Mouse (Mus musculus): ENCODE measurements around the gene Hist1h3g. TPM values are rescaled to one million over a fixed set of nuclear protein-coding genes. Genes with fewer than 3 reads are reported as not detected.
A peak's percentile ranks its signal among the peaks of the same experiment; 100 is the strongest.

Hist1h3g gene
- polyA plus RNA-seq, 1 experiment from 2014 or later: 7.8 TPM

Small RNA genes within 50 kb of the gene (microRNA-seq; reads per million reads assigned to microRNA genes)
- gene Gm44297 (not detected), gene Gm44359 (not detected), gene Gm44394 (not detected), gene n-TStga1 (2.7 reads per million, percentile 11 among the genes with 10 or more reads in this experiment)

Other genes with a start within 250 kb of the Hist1h3g start
- gene Zfp322a, start 166.2 kb upstream of the Hist1h3g start, polyA plus RNA-seq (2016; fragmentation: Nextera tagmentation; extraction: Ambion mirVana): 65.4 and 67.5 TPM in 2 replicates
- 12.9 and 13.9 TPM in 2 replicates for gene Abt1, start 111.6 kb upstream of the Hist1h3g start, polyA plus RNA-seq (2016; fragmentation: Nextera tagmentation; extraction: Ambion mirVana)
- gene Btn1a1, start 69.5 kb upstream of the Hist1h3g start, polyA plus RNA-seq (2016; fragmentation: Nextera tagmentation; extraction: Ambion mirVana): 0.10 and 0.20 TPM in 2 replicates
- gene Btn2a2, start 46.6 kb upstream of the Hist1h3g start, polyA plus RNA-seq (2016; fragmentation: Nextera tagmentation; extraction: Ambion mirVana): 1.6 TPM in 2 replicates
- gene Hist1h4h, start 4.4 kb upstream of the Hist1h3g start, polyA plus RNA-seq (2016; fragmentation: Nextera tagmentation; extraction: Ambion mirVana): 6.2 and 6.8 TPM in 2 replicates
- 10.7 and 15.5 TPM in 2 replicates for gene Hist1h2af, start 1.5 kb upstream of the Hist1h3g start, polyA plus RNA-seq (2016; fragmentation: Nextera tagmentation; extraction: Ambion mirVana)
- gene Hist1h2bh, start 8.0 kb downstream of the Hist1h3g start, polyA plus RNA-seq (2016; fragmentation: Nextera tagmentation; extraction: Ambion mirVana): 1.3 and 1.5 TPM in 2 replicates
- gene Hist1h3f, start 8.6 kb downstream of the Hist1h3g start, polyA plus RNA-seq (2016; fragmentation: Nextera tagmentation; extraction: Ambion mirVana): 1.3 and 2.3 TPM in 2 replicates
- 2.1 and 2.4 TPM in 2 replicates for gene Hist1h4f, start 16.2 kb downstream of the Hist1h3g start, polyA plus RNA-seq (2016; fragmentation: Nextera tagmentation; extraction: Ambion mirVana)
- gene Hist1h1d, start 17.8 kb downstream of the Hist1h3g start, polyA plus RNA-seq (2016; fragmentation: Nextera tagmentation; extraction: Ambion mirVana): 0.64 and 0.75 TPM in 2 replicates
- gene Hist1h3e, start 26.9 kb downstream of the Hist1h3g start, polyA plus RNA-seq (2016; fragmentation: Nextera tagmentation; extraction: Ambion mirVana): 9.5 and 9.6 TPM in 2 replicates
- 139 and 153 TPM in 2 replicates for gene Hist1h2ae, start 35.8 kb downstream of the Hist1h3g start, polyA plus RNA-seq (2016; fragmentation: Nextera tagmentation; extraction: Ambion mirVana)
- gene Hist1h2bg, start 36.0 kb downstream of the Hist1h3g start, polyA plus RNA-seq (2016; fragmentation: Nextera tagmentation; extraction: Ambion mirVana): 11.4 and 15.7 TPM in 2 replicates
- 10.7 and 11.9 TPM in 2 replicates for gene Hist1h2bf, start 38.8 kb downstream of the Hist1h3g start, polyA plus RNA-seq (2016; fragmentation: Nextera tagmentation; extraction: Ambion mirVana)
- gene Hist1h2ad, start 39.0 kb downstream of the Hist1h3g start, polyA plus RNA-seq (2016; fragmentation: Nextera tagmentation; extraction: Ambion mirVana): 2.0 and 3.6 TPM in 2 replicates
- 5.5 and 7.0 TPM in 2 replicates for gene Hist1h3d, start 40.3 kb downstream of the Hist1h3g start, polyA plus RNA-seq (2016; fragmentation: Nextera tagmentation; extraction: Ambion mirVana)
- 123 and 126 TPM in 2 replicates for gene Hist1h4d, start 46.2 kb downstream of the Hist1h3g start, polyA plus RNA-seq (2016; fragmentation: Nextera tagmentation; extraction: Ambion mirVana)
- 3.3 and 3.6 TPM in 2 replicates for gene Hist1h2be, start 85.7 kb downstream of the Hist1h3g start, polyA plus RNA-seq (2016; fragmentation: Nextera tagmentation; extraction: Ambion mirVana)
- 22.6 and 24.2 TPM in 2 replicates for gene Hist1h1e, start 87.1 kb downstream of the Hist1h3g start, polyA plus RNA-seq (2016; fragmentation: Nextera tagmentation; extraction: Ambion mirVana)
- 1.3 TPM in 2 replicates for gene Hist1h2ac, start 148.5 kb downstream of the Hist1h3g start, polyA plus RNA-seq (2016; fragmentation: Nextera tagmentation; extraction: Ambion mirVana)
- 35.4 and 35.6 TPM in 2 replicates for gene Hist1h2bc, start 148.8 kb downstream of the Hist1h3g start, polyA plus RNA-seq (2016; fragmentation: Nextera tagmentation; extraction: Ambion mirVana)
- 0.24 and 0.25 TPM in 2 replicates for gene Hist1h1t, start 160.4 kb downstream of the Hist1h3g start, polyA plus RNA-seq (2016; fragmentation: Nextera tagmentation; extraction: Ambion mirVana)
- gene Hist1h4c, start 163.0 kb downstream of the Hist1h3g start, polyA plus RNA-seq (2016; fragmentation: Nextera tagmentation; extraction: Ambion mirVana): 10.5 and 13.6 TPM in 2 replicates
- gene Hfe, start 175.4 kb downstream of the Hist1h3g start, polyA plus RNA-seq (2016; fragmentation: Nextera tagmentation; extraction: Ambion mirVana): 3.2 and 3.5 TPM in 2 replicates
- gene Hist1h1c, start 203.4 kb downstream of the Hist1h3g start, polyA plus RNA-seq (2016; fragmentation: Nextera tagmentation; extraction: Ambion mirVana): 20.5 and 22.8 TPM in 2 replicates
- 19.2 and 19.3 TPM in 2 replicates for gene Hist1h3c, start 210.2 kb downstream of the Hist1h3g start, polyA plus RNA-seq (2016; fragmentation: Nextera tagmentation; extraction: Ambion mirVana)
- gene Hist1h2bb, start 211.3 kb downstream of the Hist1h3g start, polyA plus RNA-seq (2016; fragmentation: Nextera tagmentation; extraction: Ambion mirVana): 3.6 and 5.0 TPM in 2 replicates
- gene Hist1h2ab, start 215.7 kb downstream of the Hist1h3g start, polyA plus RNA-seq (2016; fragmentation: Nextera tagmentation; extraction: Ambion mirVana): 58.7 and 62.9 TPM in 2 replicates
- gene Hist1h3b, start 216.8 kb downstream of the Hist1h3g start, polyA plus RNA-seq (2016; fragmentation: Nextera tagmentation; extraction: Ambion mirVana): 14.0 and 23.7 TPM in 2 replicates
- gene Hist1h4b, start 221.6 kb downstream of the Hist1h3g start, polyA plus RNA-seq (2016; fragmentation: Nextera tagmentation; extraction: Ambion mirVana): 9.4 and 11.5 TPM in 2 replicates
- gene Hist1h4a, start 225.8 kb downstream of the Hist1h3g start, polyA plus RNA-seq (2016; fragmentation: Nextera tagmentation; extraction: Ambion mirVana): 1.1 and 1.2 TPM in 2 replicates
- 7.8 and 9.6 TPM in 2 replicates for gene Hist1h3a, start 227.0 kb downstream of the Hist1h3g start, polyA plus RNA-seq (2016; fragmentation: Nextera tagmentation; extraction: Ambion mirVana)
- gene Hist1h1a, start 228.2 kb downstream of the Hist1h3g start, polyA plus RNA-seq (2016; fragmentation: Nextera tagmentation; extraction: Ambion mirVana): 4.0 and 5.8 TPM in 2 replicates
- 0.10 TPM in 1 of 2 replicates, not detected in the other for gene Trim38, start 234.5 kb downstream of the Hist1h3g start, polyA plus RNA-seq (2016; fragmentation: Nextera tagmentation; extraction: Ambion mirVana)